In genomic region chr4:6561604-6562357, GRCm38 (mm10) we compare ENCODE assay signal across 9 mouse cellular contexts.
DNase-seq lines count a peak whose midpoint lies in the region; ATAC-seq and TF ChIP-seq lines count a peak whose summit lies in the region.
"Had no signal": no experiment of that assay in that cellular context is flagged by ENCODE, and none has a peak within 500 bp of the region (broad histone marks: within the 10 kb centered on the region; RNA-seq: fewer than 3 reads in every experiment).

No protein-coding gene starts in this region.

- no peaks in the 10 kb centered on the region for H3K9me3 ChIP-seq in hindbrain, embryonic 10.5 days
- no peaks in the 10 kb centered on the region for H3K9me3 ChIP-seq in hindbrain, embryonic 12.5 days (replicated peaks)
- H3K9me3 ChIP-seq in E14TG2a.4 (ENCODE audit: low read length): peaks cover 8% of the 10 kb centered on the region; the same call in 1 of the 2 replicates
- H3K9me3 ChIP-seq in heart, embryonic 15.5 days (replicated peaks): no peaks in the 10 kb centered on the region
- H3K9me3 ChIP-seq in midbrain, embryonic 13.5 days: no peaks in the 10 kb centered on the region
- H3K9me3 ChIP-seq: embryonic facial prominence, embryonic 13.5 days had no signal

- TF ChIP-seq CTCF in E14TG2a.4 (conservative IDR thresholded peaks at IDR 0.05; ENCODE audit: low read length): peak; percentile 88

- H3K4me2 ChIP-seq in hindbrain, embryonic 12.5 days (replicated peaks): no peak overlapping the region
- H3K4me2 ChIP-seq in heart, embryonic 15.5 days: peak overlapping the region; percentile 30
- no peak overlapping the region for H3K4me2 ChIP-seq in midbrain, embryonic 13.5 days (replicated peaks)
- H3K4me2 ChIP-seq: embryonic facial prominence, embryonic 13.5 days had no signal

- 0 out of 2 replicates have a peak, but pooled peaks cover 4% of the 10 kb centered on the region for H3K4me1 ChIP-seq in hindbrain, embryonic 10.5 days (replicated peaks)
- H3K4me1 ChIP-seq in hindbrain, embryonic 12.5 days: no peaks in the 10 kb centered on the region
- H3K4me1 ChIP-seq in E14TG2a.4 (replicated peaks; ENCODE audit: low read depth, low read length): no peaks in the 10 kb centered on the region
- 0 out of 2 replicates have a peak, but pooled peaks cover 3% of the 10 kb centered on the region for H3K4me1 ChIP-seq in heart, embryonic 15.5 days (replicated peaks)
- H3K4me1 ChIP-seq in midbrain, embryonic 13.5 days (replicated peaks): no peaks in the 10 kb centered on the region
- H3K4me1 ChIP-seq: embryonic facial prominence, embryonic 13.5 days had no signal

- no peaks in the 10 kb centered on the region for H3K36me3 ChIP-seq in hindbrain, embryonic 10.5 days
- H3K36me3 ChIP-seq in hindbrain, embryonic 12.5 days: no peaks in the 10 kb centered on the region
- H3K36me3 ChIP-seq in E14TG2a.4 (ENCODE audit: insufficient read depth, low read length): no peaks in the 10 kb centered on the region
- H3K36me3 ChIP-seq in heart, embryonic 15.5 days: no peaks in the 10 kb centered on the region
- H3K36me3 ChIP-seq in midbrain, embryonic 13.5 days: no peaks in the 10 kb centered on the region
- H3K36me3 ChIP-seq: embryonic facial prominence, embryonic 13.5 days had no signal

- no peaks in the 10 kb centered on the region for H3K27me3 ChIP-seq in hindbrain, embryonic 10.5 days (ENCODE audit: insufficient read depth, poor library complexity, severe bottlenecking)
- H3K27me3 ChIP-seq in hindbrain, embryonic 12.5 days: no peaks in the 10 kb centered on the region
- no peaks in the 10 kb centered on the region for H3K27me3 ChIP-seq in E14TG2a.4 (ENCODE audit: insufficient read depth, low read length)
- H3K27me3 ChIP-seq in heart, embryonic 15.5 days: no peaks in the 10 kb centered on the region
- no peaks in the 10 kb centered on the region for H3K27me3 ChIP-seq in midbrain, embryonic 13.5 days
- H3K27me3 ChIP-seq: embryonic facial prominence, embryonic 13.5 days had no signal

- no peak overlapping the region for H3K9ac ChIP-seq in hindbrain, embryonic 12.5 days
- H3K9ac ChIP-seq in heart, embryonic 15.5 days: no peak overlapping the region
- no peak overlapping the region for H3K9ac ChIP-seq in midbrain, embryonic 13.5 days (replicated peaks)
- H3K9ac ChIP-seq: embryonic facial prominence, embryonic 13.5 days had no signal

- peak; percentile 13 for DNase-seq in hindbrain, embryonic 10.5 days (ENCODE audit: low spot score)
- peak; percentile 59 to 69 for DNase-seq in cerebellum, postnatal 10 days
- peak; percentile 3 for DNase-seq in layer of hippocampus, adult 9-10 months (ENCODE audit: low spot score)
- DNase-seq in thymus, postnatal 4 days: peak; percentile 64

- no peak overlapping the region; the same call in 1 of the 2 replicates for H3K27ac ChIP-seq in hindbrain, embryonic 10.5 days
- H3K27ac ChIP-seq in hindbrain, embryonic 12.5 days: no peak overlapping the region
- H3K27ac ChIP-seq in heart, embryonic 15.5 days: no peak overlapping the region
- no peak overlapping the region for H3K27ac ChIP-seq in midbrain, embryonic 13.5 days
- H3K27ac ChIP-seq: embryonic facial prominence, embryonic 13.5 days had no signal

- no peak overlapping the region for H3K4me3 ChIP-seq in hindbrain, embryonic 10.5 days
- no peak overlapping the region for H3K4me3 ChIP-seq in hindbrain, embryonic 12.5 days
- H3K4me3 ChIP-seq in E14TG2a.4 (replicated peaks; ENCODE audit: low read length): no peak overlapping the region
- H3K4me3 ChIP-seq in heart, embryonic 15.5 days: no peak overlapping the region
- no peak overlapping the region for H3K4me3 ChIP-seq in midbrain, embryonic 13.5 days (replicated peaks)
- H3K4me3 ChIP-seq: embryonic facial prominence, embryonic 13.5 days had no signal

- 34% methylated on average over 11 of the region's 11 CpGs for WGBS in hindbrain, embryonic 10.5 days
- 26% methylated on average over 11 of the region's 11 CpGs for WGBS in hindbrain, embryonic 12.5 days
- WGBS in heart, embryonic 15.5 days: 36% methylated on average over 11 of the region's 11 CpGs
- 44% methylated on average over 11 of the region's 11 CpGs for WGBS in midbrain, embryonic 13.5 days

- ATAC-seq in hindbrain, embryonic 12.5 days (ENCODE audit: low FRiP score): no peak
- no peak for ATAC-seq in heart, embryonic 15.5 days (replicated peaks; ENCODE audit: insufficient number of reproducible peaks, insufficient read depth, low FRiP score, low read depth)
- ATAC-seq in midbrain, embryonic 13.5 days: peak; percentile 77

Comparison
In these comparisons a context has a peak if more than half of its experiments do, and no peak if none do; other contexts are left out.
1. DNase-seq: peak in every context shown above with its lines; median percentile 64 in cerebellum, postnatal 10 days; 64 in thymus, postnatal 4 days; 13 in hindbrain, embryonic 10.5 days; 3 in layer of hippocampus, adult 9-10 months.